Mouse (Mus musculus) cerebellum, adult (tissue): ENCODE results near the gene Fbln5.

Experiments used
- ATAC-seq: cut with Nextera tagmentation; 2 replicates; pipeline ENCODE4 v1.9.2; 2017; ENCODE audit warnings: mild to moderate bottlenecking, moderate library complexity, mixed read lengths; ENCODE audit not compliant: insufficient number of reproducible peaks, low FRiP score, low TSS enrichment

Fbln5 gene

DNA sequence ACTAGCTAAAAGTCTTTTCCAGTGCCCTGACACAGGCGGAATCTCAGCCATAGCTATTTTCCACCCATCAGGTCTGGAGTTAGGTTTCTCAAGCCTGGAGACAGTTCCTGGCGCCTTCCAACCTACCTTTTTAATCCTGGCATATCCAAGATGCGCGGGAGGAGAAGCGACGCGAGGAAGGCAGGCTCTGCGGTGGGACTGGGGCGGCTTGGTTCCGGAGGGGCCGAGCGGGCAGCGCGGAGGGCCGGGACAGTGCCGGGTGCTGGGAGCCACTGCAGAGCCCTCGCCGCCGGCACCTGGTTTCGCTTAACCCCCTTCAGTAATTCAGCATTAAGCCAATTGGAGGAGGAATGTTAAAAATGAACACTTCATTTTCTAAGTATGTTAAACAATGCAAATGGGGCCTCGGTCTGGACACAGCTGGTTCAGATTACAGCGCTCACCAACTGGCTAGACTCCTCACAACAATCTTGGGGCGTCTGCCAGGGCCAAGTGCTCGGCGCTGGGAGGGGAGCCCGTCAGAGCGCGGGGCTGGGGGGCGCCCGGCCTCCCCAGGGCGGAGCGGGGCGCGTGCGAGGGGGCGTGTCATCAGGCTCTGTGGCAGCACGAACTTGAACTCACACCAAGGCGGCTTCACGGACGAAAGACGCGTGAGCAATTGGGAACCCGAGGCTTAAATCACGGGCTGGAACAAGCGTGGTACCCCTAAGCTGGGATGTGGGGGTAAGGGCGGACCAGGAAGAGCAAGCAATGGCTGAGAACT is at the start of gene Fbln5:
TSS of gene Fbln5 (minus strand) at position 448 of the 763 bp plus-strand sequence.
- ATAC-seq, result no peak

DNA sequence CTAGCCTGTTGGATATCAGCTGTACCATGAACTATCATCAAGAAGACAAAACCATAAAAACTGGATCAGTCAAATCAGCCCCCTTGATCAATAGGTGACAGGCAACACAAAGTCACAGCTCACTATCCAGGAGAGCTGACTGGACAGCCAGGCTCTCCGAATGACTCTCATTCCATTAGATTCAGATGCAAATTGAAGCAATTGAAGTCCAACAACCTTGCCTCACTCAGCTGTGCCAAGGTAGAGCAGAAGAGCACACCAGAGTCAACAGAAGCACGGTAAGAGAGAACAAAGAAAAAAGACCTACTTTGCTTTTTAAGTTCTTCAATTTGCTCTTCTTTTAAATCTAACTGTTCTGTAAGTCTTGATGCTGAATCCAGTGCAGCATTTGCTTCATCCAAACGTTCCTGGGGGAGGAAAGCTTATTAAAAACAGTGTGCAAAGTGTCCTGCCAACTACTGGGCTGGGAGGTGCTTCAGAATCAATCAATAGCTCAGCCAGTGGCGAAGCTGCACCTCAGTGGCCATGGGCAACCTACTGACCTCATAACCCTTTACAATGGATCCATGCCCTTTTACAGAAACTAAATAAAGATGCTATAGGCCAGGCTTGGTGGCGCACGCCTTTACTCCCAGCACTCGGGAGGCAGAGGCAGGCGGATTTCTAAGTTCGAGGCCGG is 43.6 kb upstream of the Fbln5 start:
- ATAC-seq, result no peak

DNA sequence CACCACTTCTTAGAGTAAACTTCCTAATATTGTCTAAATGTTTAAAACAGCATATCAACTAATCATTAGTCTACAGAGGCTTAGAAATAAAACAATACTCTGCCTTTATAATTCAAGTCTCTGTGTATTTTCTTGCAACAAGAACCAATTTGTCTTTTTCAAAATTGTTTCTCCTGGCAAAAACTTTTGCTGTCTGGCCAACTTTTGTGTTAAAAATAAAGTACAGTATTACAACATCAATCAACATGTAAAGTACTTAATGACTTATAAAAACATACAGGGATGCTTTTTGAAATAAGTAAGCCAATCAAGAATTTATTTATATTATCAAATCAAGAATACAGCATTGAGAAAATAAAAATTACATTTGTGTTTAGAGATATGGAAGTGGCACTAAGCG is 41.4 kb upstream of the Fbln5 start:
- no peak for ATAC-seq

DNA sequence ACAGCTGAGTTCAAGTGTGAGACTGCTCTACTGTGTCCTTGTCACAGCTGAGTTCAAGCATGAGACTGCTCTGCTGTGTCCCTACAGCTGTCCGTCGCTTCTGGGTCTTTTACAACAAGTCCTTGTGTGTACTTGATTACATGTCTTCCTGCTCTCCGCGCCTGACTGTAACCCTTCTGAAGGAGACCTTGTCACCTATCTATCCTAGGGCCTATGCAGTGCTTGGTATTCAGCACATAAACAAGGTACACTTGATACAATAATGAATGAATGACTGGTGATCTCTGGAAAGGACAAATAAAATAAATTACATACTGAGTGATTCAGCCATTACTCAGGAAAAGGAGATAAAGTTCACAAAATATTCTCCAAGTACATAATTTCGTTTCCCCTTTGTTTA is 39.2 kb upstream of the Fbln5 start:
- no peak for ATAC-seq

DNA sequence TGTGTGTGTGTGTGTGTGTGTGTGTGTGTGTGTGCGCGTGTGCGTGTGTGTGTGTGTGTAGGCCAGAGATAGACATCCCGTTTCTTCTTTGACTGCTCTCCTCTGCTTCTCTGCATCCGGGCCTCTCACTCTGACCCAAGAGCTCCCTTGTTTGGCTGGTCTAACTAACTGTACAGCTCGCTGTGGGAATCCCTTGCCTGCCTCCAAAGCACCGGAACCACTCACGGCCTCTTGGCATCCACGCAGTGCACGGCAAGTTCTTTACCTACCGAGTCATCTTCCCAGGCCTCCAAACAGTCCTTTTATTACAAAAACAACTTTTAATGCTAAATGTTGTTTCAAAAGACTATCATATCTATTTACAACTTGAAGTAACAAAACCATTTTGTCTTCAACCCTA is 35.5 kb upstream of the Fbln5 start:
- ATAC-seq, result no peak

DNA sequence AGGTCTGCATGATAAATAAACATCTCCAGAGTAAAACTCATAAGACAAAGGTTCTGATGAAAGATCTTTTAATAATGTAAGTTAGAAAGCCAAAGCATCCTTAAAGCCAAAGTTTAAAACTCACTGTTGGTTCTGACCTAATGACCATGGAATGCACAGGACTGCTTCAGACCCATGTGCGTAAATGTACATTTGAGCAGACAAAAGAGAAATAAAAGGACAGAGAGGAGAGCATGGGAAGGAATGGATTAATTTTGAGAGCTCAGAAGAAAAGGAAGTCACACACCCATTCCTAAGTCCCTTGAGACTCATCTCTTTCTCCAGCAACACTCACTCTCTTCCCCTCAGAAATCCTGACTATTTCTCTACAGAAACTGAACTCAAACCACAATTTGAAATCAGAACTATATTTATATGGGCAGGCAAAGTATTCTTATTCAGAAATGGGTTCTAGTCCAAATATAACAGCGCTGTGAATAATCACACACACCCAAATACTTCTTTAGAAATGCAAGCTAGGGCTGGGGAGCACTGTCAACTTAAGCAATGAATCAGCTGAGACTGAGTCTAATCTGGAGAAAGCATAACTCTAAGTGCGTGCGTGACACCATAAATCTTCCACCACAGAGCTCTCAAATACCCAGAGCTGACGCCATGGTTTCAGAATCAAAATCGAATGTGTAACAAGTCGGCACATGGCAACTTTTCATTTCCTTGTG is 33.1 kb upstream of the Fbln5 start:
- no peak for ATAC-seq

DNA sequence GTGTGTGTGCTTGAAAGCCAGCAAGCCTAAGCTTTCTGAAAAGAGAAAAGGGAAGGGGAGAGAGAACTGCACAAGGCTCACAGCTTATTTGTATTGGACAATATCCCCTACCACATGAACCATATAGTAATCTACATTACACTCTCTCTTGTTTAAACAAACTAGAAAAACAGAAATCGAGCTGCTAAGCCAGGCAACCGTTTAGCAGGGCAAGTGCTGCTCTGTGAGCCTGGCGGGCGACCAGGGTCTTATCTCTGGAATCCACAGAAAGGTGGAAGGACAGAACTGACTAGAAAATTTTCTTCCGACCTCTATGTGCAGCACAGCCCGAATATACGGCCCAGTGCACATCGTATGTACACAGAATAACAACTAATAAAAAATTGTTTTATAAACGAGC is 32.5 kb upstream of the Fbln5 start:
- no peak for ATAC-seq

DNA sequence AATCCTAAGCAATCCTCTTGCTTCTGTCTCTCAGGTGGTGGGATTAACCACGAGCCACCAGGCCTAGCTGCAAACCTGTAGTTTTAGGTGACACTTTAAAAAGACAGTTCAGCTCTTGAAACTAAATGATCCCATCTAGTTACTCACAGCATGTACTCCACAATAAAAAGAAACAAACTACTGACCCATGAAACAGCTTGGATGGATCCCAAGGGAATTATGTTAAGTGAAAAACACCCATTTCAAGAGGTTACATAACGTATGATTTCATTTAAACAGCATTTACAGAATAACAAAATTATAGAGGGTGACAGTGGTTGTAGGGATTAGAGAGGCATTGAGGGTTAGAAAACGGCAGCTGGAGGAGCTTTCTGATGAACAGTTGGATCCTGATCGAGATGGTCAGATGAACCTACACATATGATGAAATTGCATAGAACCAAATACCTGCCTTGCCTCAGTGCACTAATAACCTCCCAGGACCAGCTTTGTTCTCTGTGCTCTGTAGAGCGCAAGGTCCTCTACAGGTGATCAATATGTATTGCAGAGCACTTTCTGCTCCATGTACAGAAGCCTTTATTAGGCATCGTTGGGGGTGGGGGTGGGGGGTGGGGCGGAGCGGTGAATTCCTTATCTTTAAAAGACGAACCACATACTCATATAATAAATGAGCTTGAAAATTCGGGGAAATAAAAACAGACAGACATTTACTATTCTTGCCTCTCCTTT is 17.9 kb upstream of the Fbln5 start:
- ATAC-seq, result no peak

DNA sequence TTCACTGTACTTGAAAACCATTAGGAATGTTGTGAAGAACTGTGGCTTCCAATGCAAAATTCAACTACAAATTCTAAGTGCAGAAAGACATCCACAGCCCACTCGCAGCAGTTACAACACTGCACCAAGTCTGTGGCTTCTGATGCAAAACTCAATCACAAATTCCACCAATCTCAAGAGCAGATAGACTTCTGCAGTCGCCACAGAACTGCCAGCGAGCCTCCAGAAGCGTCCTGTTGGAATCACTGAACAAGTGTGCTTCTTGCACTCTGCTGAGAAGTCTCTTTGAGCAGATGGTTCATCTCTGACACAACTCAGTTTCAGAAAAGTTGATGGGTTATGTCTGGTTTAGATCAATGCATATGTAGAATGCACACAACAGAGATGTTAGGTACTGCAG is 15.9 kb upstream of the Fbln5 start:
- no peak for ATAC-seq

DNA sequence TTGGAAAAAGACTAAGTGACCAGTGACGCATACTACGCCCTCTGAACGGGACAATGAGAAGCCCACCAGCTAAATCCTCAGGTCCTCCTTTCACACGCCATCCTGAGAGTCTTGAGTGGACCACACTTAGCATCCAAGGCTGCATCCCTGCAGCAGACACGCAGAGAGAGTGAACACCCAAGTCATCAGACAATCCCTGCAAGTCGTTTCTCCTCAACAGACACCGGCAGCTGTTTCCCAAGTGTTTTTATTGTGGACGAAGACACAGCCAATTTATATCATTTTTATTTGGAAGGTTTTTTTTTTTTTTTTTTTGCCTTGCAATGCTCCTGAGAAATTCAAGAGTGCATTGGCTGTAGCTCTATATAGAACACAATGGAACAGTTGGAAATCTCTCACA is 14.9 kb upstream of the Fbln5 start:
- no peak for ATAC-seq

DNA sequence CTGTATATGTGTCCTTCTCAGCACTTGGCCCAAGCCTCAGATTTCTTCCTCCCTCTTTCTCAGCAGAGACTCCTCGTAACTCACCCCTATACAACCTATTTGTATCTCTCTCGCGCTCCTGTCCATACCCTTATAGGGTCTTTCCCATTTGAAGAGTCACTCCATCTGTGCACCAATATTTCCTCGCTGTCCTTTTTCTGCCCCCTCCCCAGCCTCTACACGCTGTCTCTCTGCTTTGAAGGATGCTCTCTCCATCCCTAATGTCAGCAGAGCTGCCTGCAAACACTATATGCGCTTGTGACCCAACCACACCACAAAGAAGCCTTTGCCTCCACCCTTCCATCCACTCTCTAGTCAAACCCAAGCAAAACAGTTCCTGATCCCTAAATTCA is 14.3 kb upstream of the Fbln5 start:
- ATAC-seq, result no peak

DNA sequence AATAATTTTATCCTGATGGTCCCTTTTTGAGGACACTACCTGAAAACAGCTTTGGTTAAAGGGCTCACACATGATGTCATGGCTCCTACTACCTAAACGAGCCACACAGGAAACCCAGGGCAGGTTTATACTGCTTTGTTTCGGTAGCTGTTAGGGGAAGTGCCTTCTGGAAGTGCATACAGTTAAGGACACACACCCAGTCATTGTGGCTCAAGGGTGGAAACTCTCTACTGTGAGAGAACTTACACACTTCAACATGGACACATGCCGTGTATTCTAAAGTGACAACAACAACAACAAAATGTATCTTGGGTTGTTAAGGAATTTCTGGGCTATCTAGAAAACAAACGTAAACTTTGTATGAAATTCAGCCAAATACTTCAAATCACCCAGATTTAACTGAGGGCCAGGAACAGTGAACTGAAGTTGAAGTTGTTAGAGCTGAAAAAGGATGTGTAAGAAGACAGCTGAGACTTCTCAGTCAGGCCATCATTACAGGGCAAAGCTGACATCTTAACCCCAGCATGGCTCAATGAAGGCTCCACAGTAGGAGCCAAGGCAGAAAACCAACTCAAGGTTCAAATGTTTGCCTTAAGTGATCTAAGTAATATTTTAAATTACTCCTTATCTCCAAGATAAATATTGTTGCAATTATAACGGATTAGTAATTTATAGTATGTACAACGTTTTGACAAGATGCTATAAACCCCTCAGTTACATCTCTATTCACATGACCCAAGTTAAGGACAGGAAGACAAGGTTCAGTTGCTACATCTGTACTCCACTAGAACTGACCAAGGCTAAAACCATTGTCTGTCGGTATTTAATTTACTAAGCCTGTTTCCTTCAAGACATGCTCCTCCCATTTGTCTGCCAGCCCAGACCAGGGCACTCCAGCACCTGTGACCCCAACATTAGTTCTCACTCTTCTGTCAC is 13.6 kb upstream of the Fbln5 start:
- ATAC-seq, result no peak

DNA sequence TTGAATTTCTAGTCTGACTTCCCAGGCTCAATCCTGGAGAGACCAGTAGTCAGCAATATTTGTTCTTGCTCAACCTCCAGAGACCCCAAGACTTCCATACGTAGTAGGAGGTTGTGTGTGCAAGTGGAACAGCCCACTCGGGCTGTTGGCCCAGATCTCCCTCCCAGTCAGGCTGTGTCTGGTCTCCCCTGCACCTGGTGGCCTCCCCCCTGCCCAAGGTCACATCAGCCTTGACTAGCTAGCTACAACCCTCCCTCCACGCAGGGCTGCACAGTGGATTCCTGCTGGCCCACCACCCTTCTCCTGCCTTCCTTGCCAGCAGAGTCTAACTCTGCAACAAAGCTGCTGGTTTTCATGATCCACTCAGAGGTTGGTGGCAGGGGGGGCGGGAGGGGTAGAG is 12.4 kb upstream of the Fbln5 start:
- ATAC-seq, result no peak

DNA sequence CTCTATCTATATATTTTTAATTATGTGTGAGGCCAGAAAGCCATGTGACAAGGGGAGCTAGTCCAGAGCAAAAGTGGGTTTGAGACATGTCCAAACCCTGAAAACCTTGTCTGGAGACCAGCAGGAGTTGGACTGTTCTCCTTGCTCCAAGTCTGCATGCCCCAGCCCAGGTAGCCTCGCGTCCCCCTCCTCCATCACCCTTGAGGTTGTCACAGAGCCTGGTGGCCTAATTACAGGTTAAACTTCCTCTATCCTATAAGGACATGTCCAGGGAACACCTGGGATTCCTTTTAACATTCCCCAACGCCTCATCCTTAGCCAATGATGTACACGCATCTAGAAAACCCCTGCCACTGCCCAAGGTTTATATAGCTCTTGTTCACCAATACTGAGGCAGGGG is 4.3 kb upstream of the Fbln5 start:
- ATAC-seq, result no peak

DNA sequence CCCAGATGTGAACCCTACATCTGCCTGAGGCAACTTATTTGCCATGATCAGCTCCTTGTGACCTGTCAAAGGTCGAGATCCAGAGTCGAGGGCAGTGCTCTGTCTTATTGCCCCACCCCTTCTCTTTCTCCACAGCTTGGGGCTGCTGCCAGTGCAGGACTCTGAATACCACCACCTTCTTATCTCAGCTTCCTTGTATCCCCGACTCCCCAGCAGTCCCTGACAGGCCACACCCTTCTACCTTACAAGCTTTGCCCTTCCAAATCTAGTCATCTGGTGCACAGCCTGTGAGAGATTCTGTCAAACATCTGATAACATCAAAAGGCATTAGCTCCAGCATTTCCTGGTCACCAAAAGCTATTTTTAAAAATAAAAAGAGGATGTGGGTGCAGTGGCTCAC is 2.7 kb upstream of the Fbln5 start:
- ATAC-seq, result no peak

DNA sequence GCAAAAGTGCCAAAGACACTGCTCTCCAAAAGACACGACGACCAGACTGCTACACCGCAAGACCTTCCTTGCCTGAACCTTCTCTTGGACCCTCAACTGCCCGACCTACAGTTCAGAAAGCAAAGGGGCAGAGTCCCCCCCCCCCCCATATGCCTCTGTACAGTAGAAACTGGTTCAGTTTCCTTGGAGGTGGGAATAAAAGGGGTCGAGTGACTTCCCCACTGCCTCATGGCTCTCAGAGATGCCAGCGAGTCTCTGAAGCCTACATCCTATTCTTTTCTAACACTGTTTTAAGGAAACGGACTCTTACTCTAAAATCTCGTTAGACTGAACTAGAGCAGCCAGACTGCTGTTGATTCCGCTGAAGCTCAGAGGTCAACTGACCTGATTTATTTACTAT is 715 bp upstream of the Fbln5 start:
- no peak for ATAC-seq

DNA sequence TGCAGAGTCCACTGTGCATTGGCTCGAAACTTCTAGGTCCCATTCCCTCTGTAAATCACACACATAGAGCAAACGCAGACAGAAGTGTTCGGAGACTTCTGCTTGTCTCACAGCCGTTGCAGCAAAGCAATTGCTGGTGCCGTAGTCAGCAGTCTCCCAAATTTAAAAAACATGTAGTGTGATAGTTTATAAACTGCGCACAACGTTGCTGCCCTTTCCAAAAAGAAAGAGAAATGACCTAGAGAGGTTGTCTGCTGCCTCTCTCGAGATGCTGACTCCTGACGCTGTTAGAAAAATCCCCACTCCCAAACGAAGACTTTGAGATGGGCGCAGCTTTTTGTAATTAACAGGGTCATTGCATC is 628 bp downstream of the Fbln5 start:
- ATAC-seq, result no peak

DNA sequence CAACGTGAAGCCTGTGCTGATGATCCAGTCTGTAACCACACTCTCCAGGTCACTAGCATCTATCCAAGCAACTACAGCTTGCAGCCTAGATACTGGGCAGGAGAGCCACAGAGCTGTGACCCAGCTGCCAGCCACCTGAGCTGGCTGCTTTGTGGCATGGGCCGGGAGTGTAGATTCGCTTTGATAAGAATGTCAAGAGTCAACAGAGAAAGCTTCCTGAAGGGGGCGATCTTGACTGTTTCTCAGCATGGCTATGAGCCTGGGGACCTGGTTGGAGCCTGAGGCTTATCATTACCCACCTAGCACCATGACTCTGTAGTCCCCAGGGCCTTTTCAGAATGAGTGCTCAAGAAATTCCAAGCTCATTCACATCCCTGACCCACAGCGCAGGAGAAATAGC is 2.0 kb downstream of the Fbln5 start:
- ATAC-seq, result no peak

DNA sequence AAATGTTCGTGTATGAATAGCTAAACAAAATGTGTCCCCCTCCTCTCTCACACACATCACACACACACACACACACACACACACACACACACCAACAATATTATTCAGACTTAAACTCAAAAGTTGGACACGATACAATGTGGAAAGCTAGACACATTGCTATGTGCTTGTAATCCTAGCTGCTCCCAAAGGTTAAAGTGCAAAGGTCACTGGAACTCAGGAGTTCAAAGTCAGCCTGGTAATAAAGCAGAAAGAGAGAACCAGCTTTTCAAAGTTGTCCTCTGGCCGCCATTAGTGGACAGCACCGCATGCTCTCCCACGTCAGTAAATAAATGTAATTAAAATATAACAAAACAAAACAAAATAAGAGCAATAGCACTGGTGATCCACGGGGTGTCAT is 3.1 kb downstream of the Fbln5 start:
- ATAC-seq, result no peak

DNA sequence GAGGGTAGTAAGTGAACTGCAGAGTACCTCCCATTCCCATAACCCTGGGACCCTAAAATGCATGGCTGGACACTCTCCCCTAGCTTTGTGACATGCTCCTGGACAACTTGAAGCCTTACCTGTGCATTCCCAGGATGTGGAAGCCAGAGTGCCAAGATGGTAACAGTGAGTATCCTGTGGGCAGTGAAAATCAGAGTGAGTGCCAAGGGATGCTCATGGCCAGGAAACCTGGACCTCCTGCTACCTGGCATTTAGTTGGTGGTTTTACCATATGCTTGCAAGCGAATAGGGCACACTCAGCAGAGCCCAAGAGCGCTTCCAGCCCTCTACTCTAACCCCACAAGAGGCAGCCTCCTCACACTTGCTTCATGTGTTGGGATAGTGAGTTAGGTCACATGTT is 4.4 kb downstream of the Fbln5 start:
- peak; percentile 71; the same call in 1 of the 2 replicates for ATAC-seq
